Mouse (Mus musculus) heart, embryonic 14.5 days (tissue): ENCODE results near the gene Olfml2b. TPM values are rescaled to one million over a fixed set of nuclear protein-coding genes. Genes with fewer than 3 reads are reported as not detected.

Source experiments
- ATAC-seq: fragments of 200-750 bp; cut with Nextera tagmentation; 2 replicates; pipeline ENCODE4 v1.8.0; 2017; ENCODE audit warnings: low read depth, moderate TSS enrichment; ENCODE audit not compliant: insufficient number of reproducible peaks, insufficient read depth, low FRiP score
- H3K27ac ChIP-seq, 2 experiments: fragments of 200-500 bp in 1 of 2; fragments of 300-500 bp in 1 of 2; sonication (generic) in 1 of 2; replicated peaks in 1 of 2; 2 replicates each; pipeline ENCODE4 v1.5.1; 2012 to 2014; ENCODE audit warnings: low read depth in 2 of 2, low read length in 2 of 2, control low read depth in 1 of 2, mild to moderate bottlenecking in 1 of 2, mixed read lengths in 1 of 2; ENCODE audit not compliant: control insufficient read depth in 1 of 2, insufficient read depth in 1 of 2
- H3K27me3 ChIP-seq: fragments of 300-500 bp; sonication (generic); 2 replicates; pipeline ENCODE4 v1.6.1; 2014; ENCODE audit warnings: mild to moderate bottlenecking, low read length, control low read depth; ENCODE audit not compliant: control insufficient read depth, insufficient read depth
- H3K36me3 ChIP-seq: fragments of 300-500 bp; sonication (generic); 2 replicates; pipeline ENCODE4 v1.6.1; 2014; ENCODE audit warnings: mild to moderate bottlenecking, control low read depth, low read length, mixed read lengths; ENCODE audit not compliant: control insufficient read depth, insufficient read depth
- H3K4me1 ChIP-seq, 2 experiments: fragments of 200-500 bp in 1 of 2; fragments of 300-500 bp in 1 of 2; sonication (generic) in 1 of 2; 2 replicates each; pipeline ENCODE4 v1.6.1; 2012 to 2014; ENCODE audit warnings: low read length in 2 of 2, control low read depth in 1 of 2, mixed read lengths in 1 of 2; ENCODE audit not compliant: control insufficient read depth in 2 of 2, insufficient read depth in 2 of 2
- H3K4me2 ChIP-seq: fragments of 300-500 bp; sonication (generic); 2 replicates; pipeline ENCODE4 v1.6.1; 2014; ENCODE audit warnings: mild to moderate bottlenecking, low read length
- H3K4me3 ChIP-seq, 2 experiments: fragments of 200-500 bp in 1 of 2; fragments of 300-500 bp in 1 of 2; sonication (generic) in 1 of 2; 2 replicates each; pipeline ENCODE4 v1.5.1; 2012 to 2014; ENCODE audit warnings: low read length in 2 of 2, mild to moderate bottlenecking in 2 of 2, control low read depth in 1 of 2, low read depth in 1 of 2, moderate library complexity in 1 of 2; ENCODE audit not compliant: control insufficient read depth in 1 of 2, insufficient read depth in 1 of 2
- H3K9ac ChIP-seq: fragments of 300-500 bp; sonication (generic); 2 replicates; pipeline ENCODE4 v1.6.1; 2014; ENCODE audit warnings: mild to moderate bottlenecking, low read length
- H3K9me3 ChIP-seq: fragments of 300-500 bp; sonication (generic); 2 replicates; pipeline ENCODE4 v1.6.1; 2016; ENCODE audit warnings: low read length, control low read depth; ENCODE audit not compliant: control insufficient read depth
- WGBS: fragments of 180-500 bp; shearing (Covaris S2); extraction: QIAGEN DNeasy Blood & Tissue Kit; methylation state at CpG from one replicate; pipeline ENCODE4 v1.1.7; 2014; 5-methylcytosine and 5-hydroxymethylcytosine counted together
- polyA plus RNA-seq: library from polyadenylated mRNA; unstranded; fragments of >200 nt; fragmentation: Nextera tagmentation; extraction: Ambion mirVana; gene quantifications from 2 replicates; pipeline ENCODE4 v1.2.1, GENCODE M21; 2014

The Olfml2b gene
- polyA plus RNA-seq, 1 experiment from 2014 or later = 33.1 TPM

DNA sequence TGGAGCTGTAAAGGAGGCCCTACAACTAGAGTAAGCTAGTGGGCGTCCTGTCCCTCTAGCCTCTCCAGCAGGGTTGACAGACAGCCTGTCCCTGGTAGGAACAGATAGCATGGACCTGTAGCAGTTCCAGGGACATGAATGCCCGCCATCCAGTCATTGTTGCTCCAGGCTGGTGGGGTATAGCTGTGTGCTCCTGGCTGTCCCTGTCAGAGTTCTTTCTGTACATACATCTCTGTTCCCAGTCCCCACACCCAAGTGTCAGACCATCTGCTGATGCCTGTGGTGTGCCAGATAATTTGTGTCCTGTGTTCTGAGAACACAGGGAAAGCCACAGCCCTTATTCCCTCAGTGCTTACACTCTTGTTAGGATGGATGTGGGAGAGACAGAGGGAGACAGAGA lies 35.3 kb downstream of the Olfml2b start:
- Histone ChIP-seq H3K9ac (no peak overlapping the region), H3K9me3 (0 out of 2 replicates have a peak, but pooled peaks cover 5% of the 10 kb centered on the region), H3K4me2 (no peak overlapping the region), H3K27me3 (no peaks in the 10 kb centered on the region), H3K36me3 (peaks cover 56% of the 10 kb centered on the region), H3K27ac (no peak overlapping the region), H3K4me1 (peaks cover 6 to 7% of the 10 kb centered on the region in 2 experiments), H3K4me3 (no peak overlapping the region)
- WGBS = 74% methylated on average over 2 of the region's 2 CpGs
- no peak for ATAC-seq

- WGBS = 83% methylated on average over 6 of the region's 6 CpGs
Observed at GRCm38 (mm10) chr1:170683863-170684262, 39.5 kb downstream of the Olfml2b start.

GRCm38 (mm10) chr1:170689773-170690172 lies 45.4 kb downstream of the Olfml2b start:
- H3K4me3 ChIP-seq = no peak overlapping the region
- no peak for ATAC-seq

More at GRCm38 (mm10) chr1:170683863-170684262, 39.5 kb downstream of the Olfml2b start:
- Histone ChIP-seq H3K4me1 (peaks cover 5 to 7% of the 10 kb centered on the region in 2 experiments), H3K4me2 (no peak overlapping the region), H3K4me3 (no peak overlapping the region), H3K36me3 (peaks cover 35% of the 10 kb centered on the region), H3K27ac (no peak overlapping the region), H3K9me3 (no peaks in the 10 kb centered on the region), H3K9ac (no peak overlapping the region), H3K27me3 (no peaks in the 10 kb centered on the region)
- ATAC-seq = no peak

DNA sequence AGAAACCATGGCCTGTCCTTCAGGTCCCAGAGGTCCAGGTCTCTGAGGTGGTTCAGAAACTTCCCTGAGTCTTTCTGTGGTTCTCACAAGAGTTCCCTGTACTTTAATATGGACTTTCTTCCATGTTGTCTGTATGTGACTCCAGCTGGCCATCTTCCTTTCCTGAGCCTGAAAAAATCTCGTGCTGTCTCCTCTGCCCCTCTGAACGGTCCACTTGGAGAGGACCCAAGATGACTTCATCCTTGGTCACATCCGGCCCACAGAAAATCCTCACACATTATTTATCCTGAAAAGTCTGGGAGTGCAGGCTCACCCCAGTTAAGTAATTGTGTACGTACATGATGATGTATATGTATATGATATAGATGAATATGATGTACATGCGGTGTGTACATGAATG lies 47.0 kb downstream of the Olfml2b start:
- Histone ChIP-seq H3K4me1 (peaks cover 0 to 10% of the 10 kb centered on the region in 2 experiments; a peak in 2 of 4 replicates), H3K9ac (no peak overlapping the region), H3K27ac (no peak overlapping the region), H3K4me3 (no peak overlapping the region), H3K9me3 (no peaks in the 10 kb centered on the region), H3K27me3 (no peaks in the 10 kb centered on the region), H3K36me3 (no peaks in the 10 kb centered on the region), H3K4me2 (no peak overlapping the region)
- no peak for ATAC-seq
- 85% methylated on average over 5 of the region's 5 CpGs for WGBS

More at GRCm38 (mm10) chr1:170689773-170690172, 45.4 kb downstream of the Olfml2b start:
- H3K9me3 ChIP-seq = no peaks in the 10 kb centered on the region
- H3K27ac ChIP-seq = no peak overlapping the region
- no peak overlapping the region for H3K4me2 ChIP-seq
- no peaks in the 10 kb centered on the region for H3K27me3 ChIP-seq
- H3K36me3 ChIP-seq = no peaks in the 10 kb centered on the region
- 95% methylated on average over 8 of the region's 8 CpGs for WGBS
- H3K9ac ChIP-seq = no peak overlapping the region
- peaks cover 0 to 5% of the 10 kb centered on the region in 2 experiments; a peak in 2 of 4 replicates for H3K4me1 ChIP-seq

- no peak overlapping the region for H3K27ac ChIP-seq
- H3K27me3 ChIP-seq = no peaks in the 10 kb centered on the region
- H3K9me3 ChIP-seq = no peaks in the 10 kb centered on the region
- WGBS = 38% methylated on average over 5 of the region's 5 CpGs
- H3K9ac ChIP-seq = no peak overlapping the region
- no peak overlapping the region for H3K4me2 ChIP-seq
- no peak overlapping the region for H3K4me3 ChIP-seq
- no peaks in the 10 kb centered on the region for H3K36me3 ChIP-seq
- no peak for ATAC-seq
- peaks cover 4 to 13% of the 10 kb centered on the region in 2 experiments; a peak in 3 of 4 replicates for H3K4me1 ChIP-seq
Observed at GRCm38 (mm10) chr1:170694821-170695291, 50.5 kb downstream of the Olfml2b start.

- H3K27me3 ChIP-seq = no peaks in the 10 kb centered on the region
- no peak overlapping the region for H3K9ac ChIP-seq
- ATAC-seq = no peak
- no peaks in the 10 kb centered on the region for H3K36me3 ChIP-seq
- no peaks in the 10 kb centered on the region for H3K9me3 ChIP-seq
- 85% methylated on average over 6 of the region's 6 CpGs for WGBS
- H3K4me1 ChIP-seq = peaks cover 4 to 13% of the 10 kb centered on the region in 2 experiments; a peak in 3 of 4 replicates
- no peak overlapping the region for H3K4me2 ChIP-seq
- no peak overlapping the region for H3K27ac ChIP-seq
- H3K4me3 ChIP-seq = no peak overlapping the region
Observed at GRCm38 (mm10) chr1:170695326-170695725, 51.0 kb downstream of the Olfml2b start.

- no peak overlapping the region for H3K27ac ChIP-seq
- no peaks in the 10 kb centered on the region for H3K36me3 ChIP-seq
- H3K4me3 ChIP-seq = no peak overlapping the region
- H3K4me1 ChIP-seq = peaks cover 4 to 13% of the 10 kb centered on the region in 2 experiments; a peak in 3 of 4 replicates
- 91% methylated on average over 8 of the region's 8 CpGs for WGBS
- H3K9me3 ChIP-seq = no peaks in the 10 kb centered on the region
- H3K27me3 ChIP-seq = no peaks in the 10 kb centered on the region
- no peak for ATAC-seq
- no peak overlapping the region for H3K9ac ChIP-seq
- no peak overlapping the region for H3K4me2 ChIP-seq
Observed at GRCm38 (mm10) chr1:170696996-170697395, 52.7 kb downstream of the Olfml2b start.
